Mouse (Mus musculus) forebrain, postnatal 0 days (tissue): Measurements from ENCODE around the gene Tjp2. TPM values are rescaled to one million over a fixed set of nuclear protein-coding genes. Genes with fewer than 3 reads are reported as not detected.

Experiments
- ATAC-seq: fragments of 200-750 bp; cut with Nextera tagmentation; 2 replicates; pipeline ENCODE4 v1.8.0; 2017; ENCODE audit warnings: mild to moderate bottlenecking, moderate library complexity
- DNase-seq: peaks from one replicate; pipeline ENCODE4 v3.0.0-alpha.2; 2015
- H3K27ac ChIP-seq: fragments of 300-500 bp; sonication (generic); 2 replicates; pipeline ENCODE4 v1.5.1; 2014; ENCODE audit warnings: low read depth, mild to moderate bottlenecking, antibody characterized with exemption, low read length, moderate library complexity, mixed read lengths
- H3K27me3 ChIP-seq: fragments of 300-500 bp; sonication (generic); 2 replicates; pipeline ENCODE4 v1.6.1; 2014; ENCODE audit warnings: mild to moderate bottlenecking, low read length, mixed read lengths; ENCODE audit not compliant: insufficient read depth
- H3K36me3 ChIP-seq: fragments of 300-500 bp; sonication (generic); 2 replicates; pipeline ENCODE4 v1.6.1; 2014; ENCODE audit warnings: mild to moderate bottlenecking, moderate library complexity; ENCODE audit not compliant: insufficient read depth
- H3K4me1 ChIP-seq: fragments of 300-500 bp; sonication (generic); 2 replicates; pipeline ENCODE4 v1.6.1; 2014; ENCODE audit warnings: antibody characterized with exemption; ENCODE audit not compliant: insufficient read depth
- H3K4me2 ChIP-seq: fragments of 300-500 bp; sonication (generic); 2 replicates; pipeline ENCODE4 v1.6.1; 2014; ENCODE audit warnings: low read depth, mild to moderate bottlenecking, moderate library complexity
- H3K4me3 ChIP-seq: fragments of 300-500 bp; sonication (generic); 2 replicates; pipeline ENCODE4 v1.5.1; 2014; ENCODE audit warnings: low read depth, low read length, mixed read lengths
- H3K9ac ChIP-seq: fragments of 300-500 bp; sonication (generic); 2 replicates; pipeline ENCODE4 v1.6.1; 2014; ENCODE audit warnings: mild to moderate bottlenecking
- H3K9me3 ChIP-seq: fragments of 300-500 bp; sonication (generic); 2 replicates; pipeline ENCODE4 v1.6.1; 2016; ENCODE audit warnings: low read length
- CTCF ChIP-seq: sonication (generic); IDR thresholded peaks from 2 replicates; pipeline ENCODE4 v1.5.1; 2016; ENCODE audit warnings: antibody characterized with exemption, control low read depth, low read depth
- WGBS: fragments of 180-500 bp; shearing (Covaris S2); extraction: QIAGEN DNeasy Blood & Tissue Kit; methylation state at CpG from one replicate; pipeline ENCODE4 v1.1.7; 2014; 5-methylcytosine and 5-hydroxymethylcytosine counted together
- polyA plus RNA-seq: library from polyadenylated mRNA; unstranded; fragments of >200 nt; fragmentation: Nextera tagmentation; extraction: Ambion mirVana; gene quantifications from 2 replicates; pipeline ENCODE4 v1.2.1, GENCODE M21; 2015
- total RNA-seq: library from RNA; depleted of rRNA; stranded (reverse); fragments of >200 nt; gene quantifications from 2 replicates; pipeline ENCODE4 v1.2.3, GENCODE M21; 2014

Gene Tjp2
- total and polyA plus RNA-seq, 2 experiments from 2014 or later = 8.8 to 15.5 TPM

- H3K4me3 ChIP-seq = no peak overlapping the region
- no peaks in the 10 kb centered on the region for H3K27me3 ChIP-seq
- no peak overlapping the region for H3K27ac ChIP-seq
- H3K9ac ChIP-seq = no peak overlapping the region
- no peak for DNase-seq
- no peaks in the 10 kb centered on the region for H3K4me1 ChIP-seq
- WGBS = 83% methylated on average over 6 of the region's 6 CpGs
- H3K9me3 ChIP-seq = no peaks in the 10 kb centered on the region
- TF ChIP-seq CTCF = no peak
- H3K4me2 ChIP-seq = no peak overlapping the region
- H3K36me3 ChIP-seq = no peaks in the 10 kb centered on the region
- no peak for ATAC-seq
Measured at GRCm38 (mm10) chr19:24156067-24156455, 68.8 kb downstream of the Tjp2 start.

GRCm38 (mm10) chr19:24155395-24156066, 69.3 kb downstream of the Tjp2 start:
- TF ChIP-seq CTCF = no peak
- H3K36me3 ChIP-seq = no peaks in the 10 kb centered on the region
- no peaks in the 10 kb centered on the region for H3K27me3 ChIP-seq
- WGBS = 69% methylated on average over 8 of the region's 8 CpGs
- ATAC-seq (no peak), DNase-seq (no peak)
- H3K4me1 ChIP-seq = no peaks in the 10 kb centered on the region
- H3K4me2 ChIP-seq = no peak overlapping the region
- no peak overlapping the region for H3K27ac ChIP-seq
- no peak overlapping the region for H3K9ac ChIP-seq
- no peaks in the 10 kb centered on the region for H3K9me3 ChIP-seq
- no peak overlapping the region for H3K4me3 ChIP-seq

GRCm38 (mm10) chr19:24153266-24154023, 71.4 kb downstream of the Tjp2 start:
- H3K4me1 ChIP-seq = no peaks in the 10 kb centered on the region
- H3K4me2 ChIP-seq = no peak overlapping the region
- no peaks in the 10 kb centered on the region for H3K9me3 ChIP-seq
- no peaks in the 10 kb centered on the region for H3K27me3 ChIP-seq
- H3K4me3 ChIP-seq = no peak overlapping the region
- peak; percentile 82 for TF ChIP-seq CTCF
- DNase-seq = peak; percentile 85
- WGBS = 56% methylated on average over 9 of the region's 9 CpGs
- no peak overlapping the region for H3K9ac ChIP-seq
- no peaks in the 10 kb centered on the region for H3K36me3 ChIP-seq
- no peak overlapping the region for H3K27ac ChIP-seq
- ATAC-seq = peak; percentile 58; the same call in 1 of the 2 replicates

GRCm38 (mm10) chr19:24144009-24144408, 80.8 kb downstream of the Tjp2 start:
- H3K27me3 ChIP-seq = no peaks in the 10 kb centered on the region
- TF ChIP-seq CTCF = no peak
- no peak overlapping the region for H3K4me2 ChIP-seq
- H3K9ac ChIP-seq = no peak overlapping the region
- H3K4me3 ChIP-seq = no peak overlapping the region
- no peak overlapping the region for H3K27ac ChIP-seq
- no peaks in the 10 kb centered on the region for H3K9me3 ChIP-seq
- ATAC-seq (no peak), DNase-seq (no peak)
- 0 out of 2 replicates have a peak, but pooled peaks cover 5% of the 10 kb centered on the region for H3K4me1 ChIP-seq
- H3K36me3 ChIP-seq = no peaks in the 10 kb centered on the region
- 85% methylated on average over 7 of the region's 7 CpGs for WGBS

- Histone ChIP-seq H3K4me3 (peak overlapping the region; percentile 7; the same call in 1 of the 2 replicates), H3K27me3 (no peaks in the 10 kb centered on the region), H3K4me2 (peak overlapping the region; percentile 38), H3K27ac (peak overlapping the region; percentile 54), H3K9ac (no peak overlapping the region), H3K4me1 (0 out of 2 replicates have a peak, but pooled peaks cover 5% of the 10 kb centered on the region), H3K9me3 (no peaks in the 10 kb centered on the region), H3K36me3 (0 out of 2 replicates have a peak, but pooled peaks cover 1% of the 10 kb centered on the region)
- no peak for TF ChIP-seq CTCF
- ATAC-seq (peak; percentile 85), DNase-seq (peak; percentile 61)
- 20% methylated on average over 12 of the region's 12 CpGs for WGBS
Measured at GRCm38 (mm10) chr19:24142621-24143061, 82.2 kb downstream of the Tjp2 start.

- WGBS = 64% methylated on average over 3 of the region's 3 CpGs
- Histone ChIP-seq H3K4me2 (no peak overlapping the region), H3K9me3 (no peaks in the 10 kb centered on the region), H3K27ac (no peak overlapping the region), H3K9ac (no peak overlapping the region), H3K4me1 (0 out of 2 replicates have a peak, but pooled peaks cover 5% of the 10 kb centered on the region), H3K36me3 (0 out of 2 replicates have a peak, but pooled peaks cover 4% of the 10 kb centered on the region), H3K27me3 (no peaks in the 10 kb centered on the region), H3K4me3 (no peak overlapping the region)
- DNase-seq (no peak), ATAC-seq (no peak)
- TF ChIP-seq CTCF = no peak
Measured at GRCm38 (mm10) chr19:24140298-24140697, 84.5 kb downstream of the Tjp2 start.

GRCm38 (mm10) chr19:24137392-24137791, 87.4 kb downstream of the Tjp2 start:
- Histone ChIP-seq H3K27ac (no peak overlapping the region), H3K27me3 (no peaks in the 10 kb centered on the region), H3K4me3 (no peak overlapping the region), H3K9me3 (no peaks in the 10 kb centered on the region), H3K9ac (no peak overlapping the region), H3K4me1 (0 out of 2 replicates have a peak, but pooled peaks cover 4% of the 10 kb centered on the region), H3K36me3 (0 out of 2 replicates have a peak, but pooled peaks cover 4% of the 10 kb centered on the region), H3K4me2 (no peak overlapping the region)
- DNase-seq (no peak), ATAC-seq (no peak)
- TF ChIP-seq CTCF = no peak
- WGBS = 85% methylated on average over 4 of the region's 4 CpGs
